Mouse (Mus musculus) liver, adult 2 months (tissue): ENCODE results near the gene Sgsm3. TPM values are rescaled to one million over a fixed set of nuclear protein-coding genes. Genes with fewer than 3 reads are reported as not detected.

Experiments used
- DNase-seq: peaks from one replicate; pipeline ENCODE4 v3.0.0-alpha.2; 2011; ENCODE audit warnings: low read depth, low spot score; ENCODE audit errors: extremely low read depth
- H3K27ac ChIP-seq: fragments of 200-500 bp; replicated peaks from 2 replicates; pipeline ENCODE4 v1.5.1; 2012; ENCODE audit warnings: low read depth, mild to moderate bottlenecking, control low read depth, inconsistent platforms, low read length; ENCODE audit not compliant: insufficient read depth
- H3K27me3 ChIP-seq: fragments of 200-500 bp; 2 replicates; pipeline ENCODE4 v1.6.1; 2012; ENCODE audit warnings: mild to moderate bottlenecking, moderate library complexity, low read length, inconsistent platforms; ENCODE audit not compliant: control insufficient read depth, insufficient read depth
- H3K36me3 ChIP-seq: fragments of 200-500 bp; 2 replicates; pipeline ENCODE4 v1.6.1; 2012; ENCODE audit warnings: low read length, inconsistent platforms; ENCODE audit not compliant: control insufficient read depth, insufficient read depth
- H3K4me1 ChIP-seq: fragments of 200-500 bp; 2 replicates; pipeline ENCODE4 v1.6.1; 2011; ENCODE audit warnings: low read length; ENCODE audit not compliant: control insufficient read depth, insufficient read depth
- H3K4me3 ChIP-seq: fragments of 200-500 bp; 2 replicates; pipeline ENCODE4 v1.5.1; 2011; ENCODE audit warnings: low read depth, mild to moderate bottlenecking, control low read depth, low read length, moderate library complexity; ENCODE audit not compliant: insufficient read depth
- H3K79me2 ChIP-seq: fragments of 200-500 bp; 2 replicates; pipeline ENCODE4 v1.6.1; 2012; ENCODE audit warnings: inconsistent platforms, mild to moderate bottlenecking, low read length, moderate library complexity; ENCODE audit not compliant: control insufficient read depth, insufficient read depth
- H3K9ac ChIP-seq: fragments of 200-500 bp; 2 replicates; pipeline ENCODE4 v1.6.1; 2012; ENCODE audit warnings: low read depth, mild to moderate bottlenecking, control low read depth, inconsistent platforms, low read length
- CTCF ChIP-seq: fragments of 200-500 bp; IDR thresholded peaks from 2 replicates; pipeline ENCODE4 v1.5.1; 2011; ENCODE audit warnings: low read depth, low read length, control low read depth
- POLR2A ChIP-seq: fragments of 200-500 bp; IDR thresholded peaks from 2 replicates; pipeline ENCODE4 v1.6.1; 2011; ENCODE audit warnings: low read length, control low read depth; ENCODE audit not compliant: insufficient read depth; ENCODE audit errors: extremely low read depth
- WGBS: fragments of 180-500 bp; shearing (Covaris S2); methylation state at CpG from one replicate; pipeline ENCODE4 v1.1.7; 2018; 5-methylcytosine and 5-hydroxymethylcytosine counted together
- polyA plus RNA-seq: library from polyadenylated mRNA; depleted of rRNA; stranded (reverse); fragments of >200 nt; gene quantifications from 2 replicates; pipeline ENCODE4 v1.2.3, GENCODE M21; 2012
- total RNA-seq: library from RNA; depleted of rRNA; stranded (reverse); fragments of >200 nt; gene quantifications from 2 replicates; pipeline ENCODE4 v1.2.3, GENCODE M21; 2014

Sgsm3 gene
- total and polyA plus RNA-seq, 2 experiments, result 5.2 to 13.0 TPM

DNA sequence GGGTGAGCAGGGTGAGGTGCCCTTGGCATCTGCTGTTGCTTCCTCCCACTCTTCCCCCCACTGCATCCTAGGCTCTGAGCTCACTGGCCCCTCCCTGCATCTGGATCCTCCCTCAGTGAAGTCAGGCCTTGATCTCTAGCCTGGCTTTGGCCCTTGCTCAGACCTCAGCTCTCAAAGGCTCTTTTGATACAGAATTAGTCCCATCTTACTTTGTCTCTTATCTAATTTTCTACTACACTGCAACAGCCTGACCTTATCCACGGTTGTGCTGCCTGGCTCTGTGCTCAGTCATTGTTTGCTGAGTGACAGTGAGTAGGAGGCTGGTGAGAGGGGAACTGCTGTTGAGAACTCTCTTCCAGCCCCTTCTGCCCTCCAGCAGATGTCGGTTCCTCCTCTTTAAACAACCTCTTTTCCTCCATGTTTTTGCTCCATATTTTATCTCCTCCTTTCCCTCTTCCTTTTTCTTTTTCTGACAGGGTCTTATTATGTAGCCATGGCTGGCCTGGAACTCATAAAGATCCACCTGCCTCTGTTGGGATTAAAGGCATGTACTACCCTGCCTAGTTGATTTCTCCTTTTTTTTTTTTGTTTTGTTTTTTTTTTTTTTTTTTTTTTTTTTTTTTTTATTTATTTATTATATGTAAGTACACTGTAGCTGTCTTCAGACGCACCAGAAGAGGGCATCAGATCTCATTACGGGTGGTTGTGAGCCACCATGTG, 23.0 kb downstream of the Sgsm3 start:
- no peaks in the 10 kb centered on the region for H3K27me3 ChIP-seq
- 11% methylated on average over 2 of the region's 4 CpGs for WGBS
- H3K4me1 ChIP-seq, result no peaks in the 10 kb centered on the region; the same call in 1 of the 2 replicates
- no peak overlapping the region for H3K4me3 ChIP-seq
- H3K27ac ChIP-seq, result no peak overlapping the region
- peaks cover 4% of the 10 kb centered on the region; the same call in 1 of the 2 replicates for H3K36me3 ChIP-seq
- DNase-seq, result no peak
- H3K79me2 ChIP-seq, result no peaks in the 10 kb centered on the region; the same call in 1 of the 2 replicates
- no peak overlapping the region for H3K9ac ChIP-seq
- TF ChIP-seq CTCF (no peak), POLR2A (no peak)

GRCm38 (mm10) chr15:81006127-81006735, 28.7 kb downstream of the Sgsm3 start:
- no peak overlapping the region for H3K27ac ChIP-seq
- no peak for DNase-seq
- H3K79me2 ChIP-seq, result no peaks in the 10 kb centered on the region
- no peaks in the 10 kb centered on the region for H3K27me3 ChIP-seq
- no peak overlapping the region for H3K9ac ChIP-seq
- TF ChIP-seq CTCF, result no peak
- TF ChIP-seq POLR2A, result no peak
- H3K36me3 ChIP-seq, result peaks cover 4% of the 10 kb centered on the region; the same call in 1 of the 2 replicates
- H3K4me3 ChIP-seq, result no peak overlapping the region
- WGBS, result 87% methylated on average over 10 of the region's 10 CpGs
- H3K4me1 ChIP-seq, result no peaks in the 10 kb centered on the region

- no peak for TF ChIP-seq POLR2A
- no peak for TF ChIP-seq CTCF
Observed at GRCm38 (mm10) chr15:81007339-81007738, 29.8 kb downstream of the Sgsm3 start.

GRCm38 (mm10) chr15:81007905-81008304, 30.3 kb downstream of the Sgsm3 start:
- no peak for DNase-seq
- no peaks in the 10 kb centered on the region for H3K4me1 ChIP-seq
- 92% methylated on average over 8 of the region's 8 CpGs for WGBS
- H3K79me2 ChIP-seq, result no peaks in the 10 kb centered on the region
- H3K27ac ChIP-seq, result no peak overlapping the region
- no peak overlapping the region for H3K4me3 ChIP-seq
- no peak overlapping the region for H3K9ac ChIP-seq
- H3K27me3 ChIP-seq, result no peaks in the 10 kb centered on the region
- TF ChIP-seq POLR2A (no peak), CTCF (no peak)
- H3K36me3 ChIP-seq, result peaks cover 4% of the 10 kb centered on the region; the same call in 1 of the 2 replicates

More at GRCm38 (mm10) chr15:81007339-81007738, 29.8 kb downstream of the Sgsm3 start:
- Histone ChIP-seq H3K9ac (no peak overlapping the region), H3K27me3 (no peaks in the 10 kb centered on the region), H3K79me2 (no peaks in the 10 kb centered on the region), H3K4me3 (no peak overlapping the region), H3K27ac (no peak overlapping the region), H3K36me3 (peaks cover 4% of the 10 kb centered on the region; the same call in 1 of the 2 replicates), H3K4me1 (no peaks in the 10 kb centered on the region)
- WGBS, result 98% methylated on average over 9 of the region's 9 CpGs
- no peak for DNase-seq

DNA sequence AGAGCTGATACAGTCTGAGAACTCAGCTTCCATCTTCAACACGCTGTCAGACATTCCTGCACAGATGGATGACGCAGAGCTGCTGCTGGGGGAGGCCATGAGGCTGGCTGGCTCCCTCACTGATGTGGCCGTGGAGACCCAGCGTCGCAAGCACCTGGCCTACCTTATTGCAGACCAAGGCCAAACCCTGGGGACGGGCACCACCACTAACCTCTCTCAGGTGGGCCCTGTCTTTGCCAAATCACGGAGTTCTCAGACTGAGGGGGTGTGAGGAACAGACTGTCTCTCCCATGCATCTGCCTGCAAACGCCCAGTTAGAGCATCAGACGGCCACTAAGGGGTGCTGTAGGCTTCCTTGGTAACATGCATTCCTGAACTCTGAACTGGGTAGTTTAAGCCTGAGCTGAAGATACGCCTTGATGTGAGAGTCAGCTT, 31.1 kb downstream of the Sgsm3 start:
- TF ChIP-seq POLR2A (no peak), CTCF (no peak; the same call in 1 of the 2 replicates)
- Histone ChIP-seq H3K4me3 (no peak overlapping the region), H3K27ac (no peak overlapping the region), H3K79me2 (no peaks in the 10 kb centered on the region), H3K36me3 (peaks cover 3% of the 10 kb centered on the region; the same call in 1 of the 2 replicates), H3K27me3 (no peaks in the 10 kb centered on the region), H3K4me1 (no peaks in the 10 kb centered on the region), H3K9ac (no peak overlapping the region)
- DNase-seq, result no peak
- 86% methylated on average over 10 of the region's 10 CpGs for WGBS
